Mouse (Mus musculus) liver, embryonic 12.5 days (tissue): ENCODE measurements around the gene Fam110c. TPM values are rescaled to one million over a fixed set of nuclear protein-coding genes. Genes with fewer than 3 reads are reported as not detected.

ENCODE experiments used
- ATAC-seq: fragments of 200-750 bp; cut with Nextera tagmentation; 2 replicates; pipeline ENCODE4 v1.8.0; 2017; ENCODE audit warnings: moderate number of reproducible peaks, mild to moderate bottlenecking, moderate library complexity
- H3K27ac ChIP-seq: fragments of 300-500 bp; sonication (generic); 2 replicates; pipeline ENCODE4 v1.5.1; 2016; ENCODE audit warnings: mild to moderate bottlenecking
- H3K27me3 ChIP-seq: fragments of 300-500 bp; sonication (generic); replicated peaks from 2 replicates; pipeline ENCODE4 v1.6.1; 2016; ENCODE audit warnings: mild to moderate bottlenecking, moderate library complexity
- H3K36me3 ChIP-seq: fragments of 300-500 bp; sonication (generic); 2 replicates; pipeline ENCODE4 v1.6.1; 2016; ENCODE audit warnings: mild to moderate bottlenecking, moderate library complexity
- H3K4me1 ChIP-seq: fragments of 300-500 bp; sonication (generic); 2 replicates; pipeline ENCODE4 v1.6.1; 2016
- H3K4me2 ChIP-seq: fragments of 300-500 bp; sonication (generic); 2 replicates; pipeline ENCODE4 v1.6.1; 2016; ENCODE audit warnings: mild to moderate bottlenecking, moderate library complexity
- H3K4me3 ChIP-seq: fragments of 300-500 bp; sonication (generic); 2 replicates; pipeline ENCODE4 v1.5.1; 2016; ENCODE audit warnings: mild to moderate bottlenecking, moderate library complexity
- H3K9ac ChIP-seq: fragments of 300-500 bp; sonication (generic); 2 replicates; pipeline ENCODE4 v1.6.1; 2016; ENCODE audit warnings: mild to moderate bottlenecking, moderate library complexity
- H3K9me3 ChIP-seq: fragments of 300-500 bp; sonication (generic); replicated peaks from 2 replicates; pipeline ENCODE4 v1.6.1; 2016; ENCODE audit warnings: mild to moderate bottlenecking, moderate library complexity
- WGBS: fragments of 180-500 bp; shearing (Covaris S2); methylation state at CpG from one replicate; pipeline ENCODE4 v1.1.7; 2016; ENCODE audit not compliant: insufficient replicate concordance; 5-methylcytosine and 5-hydroxymethylcytosine counted together
- polyA plus RNA-seq: library from polyadenylated mRNA; unstranded; fragments of >200 nt; fragmentation: Nextera tagmentation; extraction: Ambion mirVana; gene quantifications from 2 replicates; pipeline ENCODE4 v1.2.1, GENCODE M21; 2016

The Fam110c gene
- polyA plus RNA-seq, 1 experiment from 2014 or later: 1.4 TPM

DNA sequence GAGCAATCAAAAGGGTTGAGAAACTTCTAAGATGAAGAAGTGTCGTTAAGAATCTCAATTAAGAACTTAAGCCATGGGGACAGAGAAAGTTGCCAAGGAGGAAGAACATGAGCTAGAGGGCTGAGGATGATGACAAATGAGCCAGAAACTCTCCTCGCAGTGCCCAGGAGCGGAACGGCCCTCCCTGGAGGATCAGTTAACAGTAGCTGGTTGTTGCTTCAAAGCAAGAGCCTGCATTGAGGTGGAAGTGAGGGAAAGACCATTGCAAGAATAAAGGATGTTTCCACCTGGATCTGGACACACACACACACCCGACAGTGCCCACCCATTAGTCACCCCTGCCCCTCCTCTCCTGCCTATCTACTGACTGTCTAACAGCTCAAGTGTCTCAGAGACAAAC lies 46.9 kb downstream of the Fam110c start:
- 73% methylated on average over 5 of the region's 5 CpGs for WGBS
- Histone ChIP-seq H3K27ac (no peak overlapping the region), H3K27me3 (no peaks in the 10 kb centered on the region), H3K4me2 (no peak overlapping the region), H3K9ac (no peak overlapping the region), H3K4me3 (no peak overlapping the region), H3K36me3 (no peaks in the 10 kb centered on the region), H3K4me1 (no peaks in the 10 kb centered on the region), H3K9me3 (no peaks in the 10 kb centered on the region)
- no peak for ATAC-seq

DNA sequence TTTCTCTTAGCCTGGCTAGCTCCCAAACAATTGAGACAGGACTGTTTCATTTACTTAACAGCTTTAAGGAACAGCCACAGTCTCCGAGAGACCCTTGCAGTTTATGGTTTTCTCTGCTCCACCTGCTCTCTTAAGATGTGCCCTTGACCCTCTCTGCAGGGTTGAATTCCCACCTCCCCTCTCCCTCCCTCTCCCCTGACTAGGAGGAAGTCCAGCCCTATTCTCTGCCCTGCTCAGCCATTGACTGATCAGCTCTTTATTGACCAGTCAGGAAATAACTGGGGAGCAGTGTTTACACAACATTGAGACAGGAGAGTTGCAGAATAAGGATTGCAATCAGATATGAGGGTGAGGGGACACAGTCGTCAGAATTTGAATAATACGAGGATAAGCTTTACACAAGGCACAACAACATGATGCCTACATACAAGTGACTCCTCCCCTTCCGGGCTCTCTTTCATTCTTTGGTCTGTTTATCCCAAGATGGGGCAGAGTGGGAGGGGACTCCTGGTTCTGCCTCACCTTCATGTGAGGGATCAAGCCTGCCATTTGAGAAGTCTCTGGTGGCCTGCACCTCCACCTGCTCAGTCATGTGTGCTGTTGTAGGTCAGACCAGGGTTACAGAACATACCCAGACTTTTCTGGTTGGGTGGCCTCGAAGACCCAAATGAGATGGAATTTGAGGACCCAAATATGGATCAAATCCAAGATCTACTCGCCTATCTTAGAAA lies 49.4 kb downstream of the Fam110c start:
- H3K36me3 ChIP-seq: no peaks in the 10 kb centered on the region
- ATAC-seq: no peak
- H3K9ac ChIP-seq: no peak overlapping the region
- no peaks in the 10 kb centered on the region for H3K9me3 ChIP-seq
- no peak overlapping the region for H3K4me3 ChIP-seq
- WGBS: 45% methylated on average over 6 of the region's 6 CpGs
- H3K27ac ChIP-seq: no peak overlapping the region
- H3K27me3 ChIP-seq: no peaks in the 10 kb centered on the region
- no peak overlapping the region for H3K4me2 ChIP-seq
- no peaks in the 10 kb centered on the region for H3K4me1 ChIP-seq

DNA sequence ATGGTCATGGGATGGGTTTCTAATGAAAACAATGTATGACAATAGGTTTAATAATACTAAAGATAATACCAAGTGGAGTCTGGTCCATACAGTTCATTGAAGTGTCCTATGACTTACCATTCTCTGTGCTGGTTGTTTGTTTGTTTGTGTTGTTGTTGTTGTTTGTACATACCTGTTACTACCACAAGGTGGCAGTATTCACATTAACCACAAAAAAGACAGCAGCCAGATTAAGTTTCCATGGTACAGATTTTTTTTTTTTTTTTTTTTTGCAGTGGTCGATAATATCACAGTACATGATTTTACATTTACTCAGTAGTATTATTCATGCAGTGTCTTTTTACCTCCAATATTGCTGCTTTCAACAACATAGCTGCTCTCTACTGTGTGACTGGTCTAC lies 52.4 kb downstream of the Fam110c start:
- H3K9me3 ChIP-seq: no peaks in the 10 kb centered on the region
- no peak for ATAC-seq
- H3K9ac ChIP-seq: no peak overlapping the region

DNA sequence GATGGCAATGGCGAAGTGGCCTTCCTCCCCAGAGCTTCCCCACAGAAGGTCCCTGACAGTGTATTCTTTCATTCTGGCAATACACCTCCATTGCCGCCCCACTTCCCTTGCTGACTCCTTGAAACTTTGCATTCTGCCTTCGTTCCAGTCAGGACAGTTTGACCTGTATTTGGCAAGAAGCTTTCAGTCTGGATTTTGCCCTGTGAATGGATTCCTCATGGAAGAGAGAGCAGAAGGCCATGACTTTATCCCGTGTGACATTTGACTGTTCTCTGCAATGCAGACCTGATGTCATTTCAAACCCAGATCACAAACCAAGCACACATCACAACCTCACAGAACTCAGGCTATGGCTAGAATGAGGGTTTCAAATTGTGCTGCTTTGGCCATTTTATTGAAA lies 55.9 kb downstream of the Fam110c start:
- Histone ChIP-seq H3K4me1 (no peaks in the 10 kb centered on the region), H3K27me3 (no peaks in the 10 kb centered on the region), H3K9ac (no peak overlapping the region), H3K27ac (no peak overlapping the region), H3K9me3 (no peaks in the 10 kb centered on the region), H3K36me3 (no peaks in the 10 kb centered on the region), H3K4me3 (no peak overlapping the region), H3K4me2 (no peak overlapping the region)
- ATAC-seq: no peak
- 58% methylated on average over 4 of the region's 4 CpGs for WGBS

More for the DNA sequence above, 52.4 kb downstream of the Fam110c start:
- H3K4me1 ChIP-seq: no peaks in the 10 kb centered on the region
- H3K4me3 ChIP-seq: no peak overlapping the region
- no peaks in the 10 kb centered on the region for H3K27me3 ChIP-seq
- no peaks in the 10 kb centered on the region for H3K36me3 ChIP-seq
- 23% methylated on average over 1 of the region's 1 CpGs for WGBS
- no peak overlapping the region for H3K27ac ChIP-seq
- H3K4me2 ChIP-seq: no peak overlapping the region

Other genes starting within 250 kb of the Fam110c start
- not detected in 2 replicates for gene Alkal2, start 189.5 kb upstream of the Fam110c start, polyA plus RNA-seq
- gene Acp1, start 162.3 kb upstream of the Fam110c start, polyA plus RNA-seq: 299 and 326 TPM in 2 replicates
- 36.0 and 38.4 TPM in 2 replicates for gene Sh3yl1, start 162.2 kb upstream of the Fam110c start, polyA plus RNA-seq
- not detected in 2 replicates for gene Gm6993, start 166.9 kb downstream of the Fam110c start, polyA plus RNA-seq
- 8.3 and 8.6 TPM in 2 replicates for gene Lamb1, start 191.4 kb downstream of the Fam110c start, polyA plus RNA-seq